In the genomic region with DNA sequence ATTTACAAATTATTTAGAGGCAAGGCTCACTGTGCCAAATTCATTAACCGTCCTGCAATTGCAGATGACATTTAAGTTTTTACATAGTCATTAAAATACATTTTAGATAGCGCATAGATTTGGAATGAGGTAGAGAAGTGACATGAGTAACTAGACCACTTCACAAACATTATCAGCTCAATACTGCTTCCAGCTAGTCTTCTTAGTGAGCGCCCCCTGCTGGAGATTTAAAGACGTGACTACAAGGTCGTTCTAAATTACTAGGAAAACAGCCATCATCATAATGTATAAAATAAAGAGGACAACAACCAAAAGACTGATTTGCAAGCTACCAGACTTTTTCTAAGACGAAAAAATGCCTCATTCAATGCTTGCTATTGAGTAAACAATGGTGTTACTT, we compare ENCODE assay signal across 10 mouse cellular contexts. TPM values are rescaled to one million over a fixed set of nuclear protein-coding genes. Genes with fewer than 3 reads are reported as not detected.
A peak's percentile ranks its signal among the peaks of the same experiment; 100 is the strongest.
DNase-seq lines count a peak whose midpoint lies in the region; TF ChIP-seq lines count a peak whose summit lies in the region.
"Had no signal": no experiment of that assay in that cellular context is flagged by ENCODE, and none has a peak within 500 bp of the region (broad histone marks: within the 10 kb centered on the region; RNA-seq: fewer than 3 reads in every experiment).

No protein-coding gene starts in this region.

- H3K27me3 ChIP-seq in thymus, adult 2 months (ENCODE audit: control insufficient read depth, insufficient read depth, low read length) = no peaks in the 10 kb centered on the region
- H3K27me3 ChIP-seq: neural tube, embryonic 13.5 days had no signal

- TF ChIP-seq CTCF in gastrocnemius, adult 2 months (IDR thresholded peaks at IDR 0.05) = peak; percentile 72
- no peak for TF ChIP-seq CTCF in thymus, adult 2 months (IDR thresholded peaks at IDR 0.05; ENCODE audit: borderline replicate concordance, control insufficient read depth, extremely low read depth, insufficient read depth, low read length, poor library complexity)

- no peak overlapping the region for H3K4me3 ChIP-seq in gastrocnemius, adult 2 months
- no peak overlapping the region for H3K4me3 ChIP-seq in thymus, adult 2 months (ENCODE audit: control insufficient read depth, insufficient read depth, low read length)
- H3K4me3 ChIP-seq: neural tube, embryonic 13.5 days had no signal

- H3K4me1 ChIP-seq in thymus, adult 2 months (replicated peaks; ENCODE audit: control insufficient read depth, insufficient read depth, low read length) = no peaks in the 10 kb centered on the region
- H3K4me1 ChIP-seq: neural tube, embryonic 13.5 days had no signal

- WGBS in thymus, adult 2 months = 17% methylated on average over 6 of the region's 6 CpGs

- peak overlapping the region; percentile 59; the same call in 1 of the 2 replicates for H3K27ac ChIP-seq in gastrocnemius, adult 2 months
- H3K27ac ChIP-seq in thymus, adult 2 months (ENCODE audit: control insufficient read depth, insufficient read depth, low read length) = no peak overlapping the region
- H3K27ac ChIP-seq: neural tube, embryonic 13.5 days had no signal

- intact Hi-C loops in gastrocnemius, adult 2 months (cut with DNase I) = loop anchor here (5.0 kb wide), 1 partner anchor 250 kb away; no protein-coding TSS in a partner anchor

- peak; percentile 54 for DNase-seq in gastrocnemius, adult 2 months
- no peak for DNase-seq in gastrocnemius, postnatal 25 days
- peak; percentile 24 for DNase-seq in thymus, postnatal 0 days (ENCODE audit: low spot score)
- DNase-seq in thymus, adult 2 months = no peak
- peak; percentile 80 to 87 for DNase-seq in cerebellum, postnatal 14 days
- peak; percentile 26 for DNase-seq in hindlimb bud, embryonic 11.5 days (ENCODE audit: extremely low spot score, low read depth, low spot score)
- DNase-seq in lung, postnatal 14 days = peak; percentile 62
- DNase-seq in spleen, adult 18-20 months = no peak

- H3K36me3 ChIP-seq in thymus, adult 2 months (ENCODE audit: control insufficient read depth, insufficient read depth, low read length) = no peaks in the 10 kb centered on the region
- H3K36me3 ChIP-seq: neural tube, embryonic 13.5 days had no signal

- TF ChIP-seq POLR2A in thymus, adult 2 months (IDR thresholded peaks at IDR 0.05; ENCODE audit: control insufficient read depth, extremely low read depth, insufficient read depth, low read length, poor library complexity) = no peak

RNA-seq across cellular contexts. Expression of a gene that starts 32.0 kb away (rescaled TPM):
- total RNA-seq in gastrocnemius, adult 2 months (2021) = 1,000 to 10,000 TPM in 1 of 2 experiments, 100 to 1,000 TPM in 1; 998 to 1,127 TPM
- total RNA-seq in gastrocnemius, postnatal 25 days (2021) = 100 to 1,000 TPM; 830 to 948 TPM
- 0.01 TPM in 1 of 2 replicates, not detected in the other for polyA plus RNA-seq in thymus, postnatal 0 days (2015; fragmentation: Nextera tagmentation; extraction: Ambion mirVana)
- 0.01 and 0.20 TPM in 2 replicates for polyA plus RNA-seq in thymus, adult 2 months (2012; rRNA removed)
- polyA plus RNA-seq: intestine, embryonic 14.5 days; neural tube, embryonic 13.5 days had no signal

RNA-seq across cellular contexts. Expression of a gene that starts 44.8 kb away (rescaled TPM):
- not detected for total RNA-seq in gastrocnemius, adult 2 months (2021)
- total RNA-seq in gastrocnemius, postnatal 25 days (2021) = not detected
- polyA plus RNA-seq in thymus, postnatal 0 days (2015; fragmentation: Nextera tagmentation; extraction: Ambion mirVana) = not detected in 2 replicates
- not detected in 2 replicates for polyA plus RNA-seq in thymus, adult 2 months (2012; rRNA removed)
- polyA plus RNA-seq: intestine, embryonic 14.5 days; neural tube, embryonic 13.5 days had no signal

Comparison
In these comparisons a context has a peak if more than half of its experiments do, and no peak if none do; other contexts are left out.
1. DNase-seq: peak in gastrocnemius, adult 2 months (single experiment), thymus, postnatal 0 days (single experiment), cerebellum, postnatal 14 days (2 of 2), hindlimb bud, embryonic 11.5 days (single experiment) and lung, postnatal 14 days (single experiment); none in gastrocnemius, postnatal 25 days (single experiment), thymus, adult 2 months (single experiment) and spleen, adult 18-20 months (0 of 2).